Mouse (Mus musculus) embryonic facial prominence, embryonic 14.5 days (tissue): ENCODE data around the gene Cdc42. TPM values are rescaled to one million over a fixed set of nuclear protein-coding genes. Genes with fewer than 3 reads are reported as not detected.

Source experiments
- polyA plus RNA-seq: library from polyadenylated mRNA; unstranded; fragments of >200 nt; fragmentation: Nextera tagmentation; extraction: Ambion mirVana; gene quantifications from 2 replicates; pipeline ENCODE4 v1.2.1, GENCODE M21; 2014

Gene Cdc42
- polyA plus RNA-seq, 1 experiment from 2014 or later = 714 TPM

Other genes starting within 250 kb of the Cdc42 start
- 4.7 and 5.6 TPM in 2 replicates for gene Wnt4, start 80.2 kb downstream of the Cdc42 start, polyA plus RNA-seq
- not detected in 2 replicates for gene Cela3a, start 52.1 kb upstream of the Cdc42 start, polyA plus RNA-seq
- 0.30 and 0.56 TPM in 2 replicates for gene Cela3b, start 72.8 kb upstream of the Cdc42 start, polyA plus RNA-seq
- 0.17 and 0.46 TPM in 2 replicates for gene 1700013G24Rik, start 95.6 kb upstream of the Cdc42 start, polyA plus RNA-seq
- gene Hspg2, start 111.0 kb upstream of the Cdc42 start, polyA plus RNA-seq = 64.8 and 67.2 TPM in 2 replicates
- 0.47 TPM in 1 of 2 replicates, not detected in the other for gene Ldlrad2, start 216.8 kb upstream of the Cdc42 start, polyA plus RNA-seq
- gene Usp48, start 236.0 kb upstream of the Cdc42 start, polyA plus RNA-seq = 59.8 and 61.2 TPM in 2 replicates